Mouse (Mus musculus) liver, postnatal 0 days (tissue): ENCODE measurements around the gene Gm20696. TPM values are rescaled to one million over a fixed set of nuclear protein-coding genes. Genes with fewer than 3 reads are reported as not detected.

Experiments used
- ATAC-seq: fragments of 200-750 bp; cut with Nextera tagmentation; 2 replicates; pipeline ENCODE4 v1.8.0; 2017; ENCODE audit warnings: mild to moderate bottlenecking, moderate library complexity
- DNase-seq: peaks from one replicate; pipeline ENCODE4 v3.0.0-alpha.2; 2016
- H3K27ac ChIP-seq: fragments of 300-500 bp; sonication (generic); 2 replicates; pipeline ENCODE4 v1.5.1; 2014; ENCODE audit warnings: antibody characterized with exemption, moderate library complexity, mild to moderate bottlenecking, low read depth
- H3K27me3 ChIP-seq: fragments of 300-500 bp; sonication (generic); 2 replicates; pipeline ENCODE4 v1.6.1; 2014; ENCODE audit warnings: low read length, control low read depth, mixed read lengths; ENCODE audit not compliant: insufficient read depth
- H3K36me3 ChIP-seq: fragments of 300-500 bp; sonication (generic); replicated peaks from 2 replicates; pipeline ENCODE4 v1.6.1; 2014; ENCODE audit warnings: mild to moderate bottlenecking, control low read depth, low read length, moderate library complexity, mixed read lengths; ENCODE audit not compliant: insufficient read depth
- H3K4me1 ChIP-seq: fragments of 300-500 bp; sonication (generic); 2 replicates; pipeline ENCODE4 v1.6.1; 2014; ENCODE audit warnings: antibody characterized with exemption, mild to moderate bottlenecking, control low read depth; ENCODE audit not compliant: insufficient read depth
- H3K4me2 ChIP-seq: fragments of 300-500 bp; sonication (generic); 2 replicates; pipeline ENCODE4 v1.6.1; 2014; ENCODE audit warnings: low read depth, mild to moderate bottlenecking, low read length, moderate library complexity, mixed read lengths
- H3K4me3 ChIP-seq: fragments of 300-500 bp; sonication (generic); 2 replicates; pipeline ENCODE4 v1.5.1; 2014; ENCODE audit warnings: low read depth, low read length
- H3K9ac ChIP-seq: fragments of 300-500 bp; sonication (generic); replicated peaks from 2 replicates; pipeline ENCODE4 v1.6.1; 2014; ENCODE audit warnings: mild to moderate bottlenecking, moderate library complexity
- H3K9me3 ChIP-seq: fragments of 300-500 bp; sonication (generic); 2 replicates; pipeline ENCODE4 v1.6.1; 2016; ENCODE audit warnings: mild to moderate bottlenecking, control low read depth, low read length, mixed read lengths
- CTCF ChIP-seq: sonication (generic); IDR thresholded peaks from 2 replicates; pipeline ENCODE4 v1.5.1; 2016; ENCODE audit warnings: antibody characterized with exemption, low read depth
- EP300 ChIP-seq: IDR thresholded peaks from 2 replicates; pipeline ENCODE4 v1.6.1; 2016; ENCODE audit warnings: antibody characterized with exemption, low read depth, mild to moderate bottlenecking
- WGBS: fragments of 180-500 bp; shearing (Covaris S2); extraction: QIAGEN DNeasy Blood & Tissue Kit; methylation state at CpG from one replicate; pipeline ENCODE4 v1.1.7; 2014; ENCODE audit not compliant: insufficient replicate concordance; 5-methylcytosine and 5-hydroxymethylcytosine counted together
- polyA plus RNA-seq: library from polyadenylated mRNA; unstranded; fragments of >200 nt; fragmentation: Nextera tagmentation; extraction: Ambion mirVana; gene quantifications from 2 replicates; pipeline ENCODE4 v1.2.1, GENCODE M21; 2015

Gene Gm20696
- polyA plus RNA-seq, 1 experiment from 2014 or later: 1.2 TPM

- TF ChIP-seq EP300 (no peak), CTCF (peak; percentile 70)
- Histone ChIP-seq H3K27ac (no peak overlapping the region), H3K4me2 (no peak overlapping the region), H3K27me3 (no peaks in the 10 kb centered on the region), H3K4me1 (peaks cover 22% of the 10 kb centered on the region), H3K9me3 (no peaks in the 10 kb centered on the region), H3K4me3 (no peak overlapping the region), H3K9ac (no peak overlapping the region), H3K36me3 (no peaks in the 10 kb centered on the region)
- ATAC-seq (no peak), DNase-seq (no peak)
- 66% methylated on average over 2 of the region's 2 CpGs for WGBS
Measured at GRCm38 (mm10) chr6:99385059-99385604, 281.5 kb downstream of the Gm20696 start.

DNA sequence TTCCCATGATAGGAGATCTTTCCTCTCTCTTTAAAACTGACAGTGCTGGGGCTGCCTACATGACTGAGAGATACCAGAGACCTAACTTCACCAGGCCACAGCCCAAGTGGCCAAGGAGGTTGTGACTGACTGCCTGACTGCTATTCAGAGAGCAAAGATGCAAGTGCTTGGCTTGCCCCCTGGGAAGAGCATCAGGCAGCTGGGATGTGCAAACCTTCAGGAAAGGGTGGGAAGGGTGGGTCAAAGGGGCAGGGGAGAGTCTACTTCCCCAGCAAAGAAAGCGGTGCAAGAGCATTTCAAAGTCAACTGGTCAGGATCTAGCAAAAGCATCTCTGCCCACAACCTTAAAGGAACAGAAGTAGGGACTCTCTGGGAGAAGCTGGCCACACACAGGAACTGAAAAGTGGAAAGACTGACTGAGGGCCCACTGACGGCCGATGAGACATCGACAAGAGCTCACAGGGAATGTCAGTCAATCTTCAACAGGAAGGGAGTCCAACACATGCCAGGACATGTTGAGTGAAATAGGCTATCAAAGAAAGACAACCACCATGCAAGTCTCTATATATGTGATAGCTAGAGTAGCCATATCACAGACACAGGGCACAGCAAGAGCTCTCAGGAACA, 282.6 kb downstream of the Gm20696 start:
- no peak overlapping the region for H3K27ac ChIP-seq
- ATAC-seq: no peak
- no peaks in the 10 kb centered on the region for H3K9me3 ChIP-seq
- WGBS: 62% methylated on average over 4 of the region's 4 CpGs
- no peaks in the 10 kb centered on the region for H3K36me3 ChIP-seq
- DNase-seq: no peak
- peaks cover 18% of the 10 kb centered on the region for H3K4me1 ChIP-seq
- no peak overlapping the region for H3K4me3 ChIP-seq
- no peaks in the 10 kb centered on the region for H3K27me3 ChIP-seq
- H3K4me2 ChIP-seq: no peak overlapping the region
- no peak for TF ChIP-seq CTCF
- no peak for TF ChIP-seq EP300
- no peak overlapping the region for H3K9ac ChIP-seq

- peaks cover 9% of the 10 kb centered on the region for H3K4me1 ChIP-seq
- H3K4me2 ChIP-seq: no peak overlapping the region
- no peak overlapping the region for H3K27ac ChIP-seq
- H3K27me3 ChIP-seq: no peaks in the 10 kb centered on the region
- no peak overlapping the region for H3K9ac ChIP-seq
- TF ChIP-seq CTCF: no peak
- no peak for TF ChIP-seq EP300
- H3K36me3 ChIP-seq: no peaks in the 10 kb centered on the region
- no peaks in the 10 kb centered on the region for H3K9me3 ChIP-seq
- 52% methylated on average over 5 of the region's 5 CpGs for WGBS
- H3K4me3 ChIP-seq: no peak overlapping the region
- DNase-seq (no peak), ATAC-seq (no peak)
Measured at GRCm38 (mm10) chr6:99380146-99380545, 286.5 kb downstream of the Gm20696 start.

DNA sequence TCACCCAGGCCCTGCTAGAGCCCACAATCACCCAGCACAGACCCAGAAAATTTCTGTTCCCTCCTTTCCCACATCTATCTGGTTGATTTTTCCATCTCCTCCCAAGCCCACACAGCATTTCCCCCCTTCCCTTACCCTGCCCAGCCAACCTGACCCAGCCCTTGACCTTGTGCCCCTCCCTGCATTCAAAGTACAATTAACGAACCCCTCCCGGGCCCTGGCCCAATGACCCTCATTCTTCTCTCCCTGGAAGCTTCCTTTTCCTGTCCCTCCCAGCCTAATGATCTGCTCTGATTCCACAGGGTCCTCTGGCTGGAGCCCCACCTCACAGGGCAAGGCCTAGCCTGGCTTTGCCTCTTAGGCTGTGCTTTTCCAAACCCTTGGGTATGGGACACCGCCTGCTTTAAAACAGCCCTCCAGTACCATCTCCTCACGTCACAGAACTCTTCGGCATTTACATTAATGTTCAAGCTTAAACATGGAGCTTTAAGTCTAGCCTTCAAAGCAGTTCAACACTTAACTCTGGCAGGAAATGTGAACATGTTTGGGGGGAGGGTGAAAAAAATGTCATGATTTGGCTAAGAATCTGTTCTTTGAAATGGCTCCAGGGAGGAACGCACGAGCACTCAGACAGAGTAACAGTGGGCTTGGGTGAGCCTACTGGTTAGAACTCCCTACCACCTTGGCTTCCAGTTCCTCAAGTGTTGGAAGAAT, 287.4 kb downstream of the Gm20696 start:
- Histone ChIP-seq H3K27me3 (no peaks in the 10 kb centered on the region), H3K4me1 (peaks cover 15% of the 10 kb centered on the region)
- ATAC-seq: 0 out of 2 replicates have a peak, but pooled peaks have one; percentile 13

DNA sequence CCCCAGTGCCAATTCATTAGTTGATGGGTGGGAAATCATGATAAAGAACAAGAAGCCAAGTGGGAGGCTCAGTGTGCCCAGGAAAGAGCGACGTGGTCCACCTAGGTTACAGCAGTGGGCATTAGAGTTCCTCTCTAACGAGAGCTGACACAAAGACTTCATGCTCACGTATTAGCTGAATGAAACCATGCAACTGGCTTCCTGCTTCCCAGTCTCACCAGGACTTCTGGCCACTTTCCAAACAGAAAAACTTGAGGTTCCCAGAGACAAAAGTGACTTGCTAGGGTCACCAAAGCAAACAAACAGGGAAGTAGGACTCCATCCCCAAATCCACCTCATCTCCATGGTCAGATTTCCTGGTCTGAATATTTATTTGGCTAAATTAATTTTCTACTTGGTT, 288.9 kb downstream of the Gm20696 start:
- DNase-seq (no peak), ATAC-seq (no peak)
- Histone ChIP-seq H3K9me3 (no peaks in the 10 kb centered on the region), H3K4me1 (peaks cover 15% of the 10 kb centered on the region), H3K27ac (no peak overlapping the region), H3K4me2 (no peak overlapping the region), H3K9ac (no peak overlapping the region), H3K27me3 (no peaks in the 10 kb centered on the region), H3K36me3 (no peaks in the 10 kb centered on the region), H3K4me3 (no peak overlapping the region)
- TF ChIP-seq CTCF (no peak), EP300 (no peak)
- WGBS: 54% methylated on average over 4 of the region's 4 CpGs

More for the DNA sequence above, 287.4 kb downstream of the Gm20696 start:
- no peaks in the 10 kb centered on the region for H3K9me3 ChIP-seq
- DNase-seq: no peak
- H3K4me2 ChIP-seq: no peak overlapping the region
- H3K36me3 ChIP-seq: no peaks in the 10 kb centered on the region
- peak overlapping the region; percentile 22 for H3K27ac ChIP-seq
- no peak for TF ChIP-seq EP300
- no peak for TF ChIP-seq CTCF
- 70% methylated on average over 7 of the region's 7 CpGs for WGBS
- H3K4me3 ChIP-seq: no peak overlapping the region
- H3K9ac ChIP-seq: no peak overlapping the region

- TF ChIP-seq CTCF: no peak
- TF ChIP-seq EP300: no peak
Measured at GRCm38 (mm10) chr6:99377131-99377530, 289.5 kb downstream of the Gm20696 start.

More at GRCm38 (mm10) chr6:99377131-99377530, 289.5 kb downstream of the Gm20696 start:
- H3K4me1 ChIP-seq: peaks cover 15% of the 10 kb centered on the region
- no peak overlapping the region for H3K9ac ChIP-seq
- DNase-seq (no peak), ATAC-seq (no peak)
- no peaks in the 10 kb centered on the region for H3K36me3 ChIP-seq
- H3K9me3 ChIP-seq: no peaks in the 10 kb centered on the region
- no peak overlapping the region for H3K27ac ChIP-seq
- 47% methylated on average over 2 of the region's 2 CpGs for WGBS
- no peaks in the 10 kb centered on the region for H3K27me3 ChIP-seq
- H3K4me3 ChIP-seq: no peak overlapping the region
- H3K4me2 ChIP-seq: no peak overlapping the region
